Mouse (Mus musculus): ENCODE results near the gene Ccl4. TPM values are rescaled to one million over a fixed set of nuclear protein-coding genes. Genes with fewer than 3 reads are reported as not detected.

Ccl4 gene
- 18.8 and 19.9 TPM in 2 replicates for total RNA-seq (2023)

DNA sequence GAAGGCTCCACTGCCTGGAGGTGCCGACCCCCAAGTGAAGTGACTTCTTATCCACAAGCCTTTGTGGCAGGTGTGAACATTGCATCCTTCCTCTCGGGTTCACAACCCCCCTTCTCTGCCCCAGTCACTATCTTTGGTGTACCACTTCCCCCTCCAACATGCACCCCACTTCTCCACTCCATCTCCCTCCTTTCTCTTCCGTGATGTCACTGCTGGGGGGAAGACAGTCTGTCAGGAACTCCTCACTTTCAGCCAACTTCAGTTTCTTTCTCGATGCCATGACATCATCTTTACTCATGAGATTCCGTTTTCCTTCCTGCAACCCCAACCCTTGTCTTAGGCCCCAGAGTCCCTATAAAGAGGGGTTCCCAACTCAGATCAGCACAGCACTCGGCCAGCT is at the start of gene Ccl4:
Gene Ccl4, plus strand, starts transcription at position 381 of the 400 bp plus-strand sequence.

GRCm38 (mm10) chr11:83645521-83645920 is 16.9 kb upstream of the Ccl4 start, which contains the start of gene Rpl9-ps1:
Gene Rpl9-ps1 (minus strand): TSS chr11:83645621.

GRCm38 (mm10) chr11:83649305-83649841 is 13.0 kb upstream of the Ccl4 start, which contains the start of gene Ccl3:
Gene Ccl3 (minus strand): TSS chr11:83649355.

DNA sequence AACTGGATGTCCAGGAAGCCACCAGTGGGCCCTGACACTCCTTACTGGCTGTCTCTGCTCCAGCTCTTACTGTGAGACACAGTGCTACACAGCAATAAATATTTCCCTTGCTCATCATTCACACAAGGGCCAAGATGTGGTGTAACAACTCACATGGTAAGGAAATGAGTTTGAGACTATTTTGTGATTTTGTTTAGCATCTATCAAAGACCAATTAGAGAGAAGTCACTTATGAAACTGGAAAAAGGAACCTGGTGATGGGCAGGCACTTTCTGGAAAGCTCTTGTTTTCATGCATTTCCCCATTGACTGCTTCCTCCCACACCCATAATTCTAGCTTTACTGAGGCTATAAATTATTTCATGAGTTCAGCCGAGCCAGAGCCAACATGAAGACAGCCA is 41.3 kb downstream of the Ccl4 start, which contains the start of gene Wfdc17:
Gene Wfdc17, plus strand, starts transcription at position 287 of the 400 bp plus-strand sequence.

DNA sequence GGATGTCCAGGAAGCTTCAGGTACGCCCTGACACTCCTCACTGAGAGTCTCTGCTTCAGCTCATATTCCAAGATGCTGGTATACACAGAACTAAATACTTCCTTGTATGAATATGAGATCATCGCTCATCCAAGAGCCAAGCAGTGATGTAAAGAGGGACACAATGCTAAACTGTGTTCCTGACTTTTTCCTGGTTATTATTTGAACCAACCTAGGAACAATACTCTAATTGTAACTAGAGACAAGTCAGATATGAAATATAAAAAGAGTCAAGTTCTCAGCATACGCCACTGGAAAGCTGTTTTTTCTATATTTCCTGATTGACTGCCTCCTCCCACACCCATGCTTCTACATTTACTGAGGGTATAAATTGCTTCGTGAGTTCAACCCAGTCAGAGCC is 46.3 kb downstream of the Ccl4 start, which contains the start of gene Wfdc18:
Gene Wfdc18, plus strand, starts transcription at position 301 of the 400 bp plus-strand sequence.

Other genes starting within 250 kb of the Ccl4 start
- not detected in 2 replicates for gene Gas2l2, start 233.1 kb upstream of the Ccl4 start, total RNA-seq (2023)
- gene 1700020L24Rik, start 224.9 kb upstream of the Ccl4 start, total RNA-seq (2023) = 45.7 and 51.4 TPM in 2 replicates
- 1.5 and 1.7 TPM in 2 replicates for gene Mmp28, start 199.5 kb upstream of the Ccl4 start, total RNA-seq (2023)
- gene Taf15, start 189.5 kb upstream of the Ccl4 start, total RNA-seq (2023) = 61.8 and 81.9 TPM in 2 replicates
- gene Heatr9, start 140.4 kb upstream of the Ccl4 start, total RNA-seq (2023) = not detected in 2 replicates
- not detected in 2 replicates for gene Ccl5, start 132.1 kb upstream of the Ccl4 start, total RNA-seq (2023)
- gene Ccl9, start 83.9 kb upstream of the Ccl4 start, total RNA-seq (2023) = 59.9 and 130 TPM in 2 replicates
- 672 and 1,042 TPM in 2 replicates for gene Ccl6, start 69.5 kb upstream of the Ccl4 start, total RNA-seq (2023)
- gene Rpl9-ps1, start 17.0 kb upstream of the Ccl4 start, total RNA-seq (2023) = not detected in 2 replicates
- gene Ccl3, start 13.2 kb upstream of the Ccl4 start, total RNA-seq (2023) = 78.2 and 98.1 TPM in 2 replicates
- gene Wfdc17, start 41.4 kb downstream of the Ccl4 start, total RNA-seq (2023) = 38.1 and 51.9 TPM in 2 replicates
- gene Wfdc18, start 46.4 kb downstream of the Ccl4 start, total RNA-seq (2023) = not detected in 2 replicates
- 677 and 813 TPM in 2 replicates for gene Wfdc21, start 84.4 kb downstream of the Ccl4 start, total RNA-seq (2023)
- gene Heatr6, start 91.1 kb downstream of the Ccl4 start, total RNA-seq (2023) = 28.1 and 35.7 TPM in 2 replicates
- gene Hnf1b, start 187.5 kb downstream of the Ccl4 start, total RNA-seq (2023) = not detected in 2 replicates